Mouse (Mus musculus): Measurements from ENCODE around the gene Map2k6. TPM values are rescaled to one million over a fixed set of nuclear protein-coding genes. Genes with fewer than 3 reads are reported as not detected.

Map2k6 gene
- polyA plus RNA-seq, 1 experiment from 2014 or later, result 18.9 TPM

- H3K27ac ChIP-seq, result peak overlapping the region; percentile 84
- H3K36me3 ChIP-seq, result no peaks in the 10 kb centered on the region
- H3K9ac ChIP-seq, result peak overlapping the region; percentile 11; the same call in 1 of the 2 replicates
- no peaks in the 10 kb centered on the region for H3K27me3 ChIP-seq (replicated peaks)
- ATAC-seq, result peak; percentile 99
- peaks cover 3% of the 10 kb centered on the region; the same call in 1 of the 2 replicates for H3K4me1 ChIP-seq (replicated peaks)
- H3K9me3 ChIP-seq, result no peaks in the 10 kb centered on the region
- WGBS, result 5% methylated on average over 20 of the region's 20 CpGs
- peak overlapping the region; percentile 35 for H3K4me3 ChIP-seq (replicated peaks)
- H3K4me2 ChIP-seq (replicated peaks), result peak overlapping the region; percentile 69
Observed at GRCm38 (mm10) chr11:110379661-110380309, 19.1 kb upstream of the Map2k6 start.

- WGBS, result 12% methylated on average over 15 of the region's 15 CpGs
- H3K27me3 ChIP-seq (replicated peaks), result no peaks in the 10 kb centered on the region
- H3K4me2 ChIP-seq (replicated peaks), result peak overlapping the region; percentile 69
- no peak overlapping the region for H3K9ac ChIP-seq
- peak overlapping the region; percentile 35 for H3K4me3 ChIP-seq (replicated peaks)
- H3K4me1 ChIP-seq (replicated peaks), result peaks cover 3% of the 10 kb centered on the region; the same call in 1 of the 2 replicates
- no peak overlapping the region; the same call in 1 of the 2 replicates for H3K27ac ChIP-seq
- no peaks in the 10 kb centered on the region for H3K36me3 ChIP-seq
- no peaks in the 10 kb centered on the region for H3K9me3 ChIP-seq
- peak; percentile 59 for ATAC-seq
Observed at GRCm38 (mm10) chr11:110380310-110380668, 18.6 kb upstream of the Map2k6 start.

GRCm38 (mm10) chr11:110385487-110385886 is 13.4 kb upstream of the Map2k6 start:
- Histone ChIP-seq H3K4me3 (replicated peaks) (no peak overlapping the region), H3K27me3 (replicated peaks) (no peaks in the 10 kb centered on the region), H3K27ac (no peak overlapping the region), H3K36me3 (no peaks in the 10 kb centered on the region), H3K9me3 (no peaks in the 10 kb centered on the region), H3K4me1 (replicated peaks) (peaks cover under 1% of the 10 kb centered on the region; the same call in 1 of the 2 replicates), H3K9ac (no peak overlapping the region), H3K4me2 (replicated peaks) (no peak overlapping the region)
- 91% methylated on average over 2 of the region's 2 CpGs for WGBS
- ATAC-seq, result no peak

GRCm38 (mm10) chr11:110392763-110393162 is 6.2 kb upstream of the Map2k6 start:
- ATAC-seq, result no peak
- Histone ChIP-seq H3K4me1 (replicated peaks) (no peaks in the 10 kb centered on the region), H3K27me3 (replicated peaks) (no peaks in the 10 kb centered on the region), H3K9me3 (no peaks in the 10 kb centered on the region), H3K9ac (no peak overlapping the region), H3K27ac (no peak overlapping the region), H3K4me3 (replicated peaks) (no peak overlapping the region), H3K36me3 (no peaks in the 10 kb centered on the region), H3K4me2 (replicated peaks) (no peak overlapping the region)
- WGBS, result 74% methylated on average over 3 of the region's 3 CpGs

GRCm38 (mm10) chr11:110394788-110395452 is 4.0 kb upstream of the Map2k6 start:
- H3K4me3 ChIP-seq (replicated peaks), result no peak overlapping the region
- no peaks in the 10 kb centered on the region for H3K27me3 ChIP-seq (replicated peaks)
- no peaks in the 10 kb centered on the region for H3K9me3 ChIP-seq
- WGBS, result 74% methylated on average over 5 of the region's 5 CpGs
- no peak overlapping the region for H3K4me2 ChIP-seq (replicated peaks)
- ATAC-seq, result no peak
- no peaks in the 10 kb centered on the region for H3K4me1 ChIP-seq (replicated peaks)
- no peak overlapping the region for H3K9ac ChIP-seq
- no peaks in the 10 kb centered on the region for H3K36me3 ChIP-seq
- no peak overlapping the region for H3K27ac ChIP-seq

- Histone ChIP-seq H3K4me1 (replicated peaks) (no peaks in the 10 kb centered on the region), H3K9ac (no peak overlapping the region), H3K4me3 (replicated peaks) (no peak overlapping the region), H3K36me3 (no peaks in the 10 kb centered on the region), H3K27me3 (replicated peaks) (no peaks in the 10 kb centered on the region), H3K4me2 (replicated peaks) (peak overlapping the region; percentile 49), H3K9me3 (no peaks in the 10 kb centered on the region), H3K27ac (no peak overlapping the region)
- ATAC-seq, result no peak
- WGBS, result 31% methylated on average over 19 of the region's 19 CpGs
Observed at GRCm38 (mm10) chr11:110396085-110396484, 2.8 kb upstream of the Map2k6 start.

- ATAC-seq, result peak; percentile 29
- H3K4me2 ChIP-seq (replicated peaks), result peak overlapping the region; percentile 72
- peak overlapping the region; percentile 68; the same call in 1 of the 2 replicates for H3K27ac ChIP-seq
- no peaks in the 10 kb centered on the region for H3K27me3 ChIP-seq (replicated peaks)
- H3K4me1 ChIP-seq (replicated peaks), result peaks cover 3% of the 10 kb centered on the region; the same call in 1 of the 2 replicates
- no peaks in the 10 kb centered on the region for H3K9me3 ChIP-seq
- 5% methylated on average over 15 of the region's 15 CpGs for WGBS
- no peaks in the 10 kb centered on the region for H3K36me3 ChIP-seq
- peak overlapping the region; percentile 49 for H3K9ac ChIP-seq
- peak overlapping the region; percentile 60 for H3K4me3 ChIP-seq (replicated peaks)
Observed at GRCm38 (mm10) chr11:110399240-110400150, 573 bp downstream of the Map2k6 start.

- Histone ChIP-seq H3K27ac (no peak overlapping the region), H3K36me3 (no peaks in the 10 kb centered on the region), H3K4me1 (replicated peaks) (peaks cover 4% of the 10 kb centered on the region; the same call in 1 of the 2 replicates), H3K9ac (no peak overlapping the region), H3K9me3 (no peaks in the 10 kb centered on the region), H3K4me2 (replicated peaks) (peak overlapping the region; percentile 72), H3K4me3 (replicated peaks) (peak overlapping the region; percentile 60), H3K27me3 (replicated peaks) (no peaks in the 10 kb centered on the region)
- 31% methylated on average over 1 of the region's 1 CpGs for WGBS
- ATAC-seq, result no peak
Observed at GRCm38 (mm10) chr11:110400283-110400682, 1.4 kb downstream of the Map2k6 start.

GRCm38 (mm10) chr11:110402671-110403070 is 3.7 kb downstream of the Map2k6 start:
- Histone ChIP-seq H3K27ac (no peak overlapping the region), H3K27me3 (replicated peaks) (no peaks in the 10 kb centered on the region), H3K9ac (no peak overlapping the region), H3K4me2 (replicated peaks) (no peak overlapping the region), H3K9me3 (no peaks in the 10 kb centered on the region), H3K4me1 (replicated peaks) (peaks cover 10% of the 10 kb centered on the region; the same call in 1 of the 2 replicates), H3K36me3 (no peaks in the 10 kb centered on the region), H3K4me3 (replicated peaks) (no peak overlapping the region)
- ATAC-seq, result no peak
- WGBS, result 16% methylated on average over 3 of the region's 3 CpGs

GRCm38 (mm10) chr11:110403602-110404001 is 4.7 kb downstream of the Map2k6 start:
- Histone ChIP-seq H3K36me3 (no peaks in the 10 kb centered on the region), H3K9me3 (no peaks in the 10 kb centered on the region), H3K4me2 (replicated peaks) (no peak overlapping the region), H3K27me3 (replicated peaks) (no peaks in the 10 kb centered on the region), H3K9ac (no peak overlapping the region), H3K4me1 (replicated peaks) (peaks cover 13% of the 10 kb centered on the region; the same call in 1 of the 2 replicates), H3K4me3 (replicated peaks) (no peak overlapping the region), H3K27ac (no peak overlapping the region)
- ATAC-seq, result no peak
- WGBS, result 80% methylated on average over 2 of the region's 2 CpGs

- peaks cover 13% of the 10 kb centered on the region; the same call in 1 of the 2 replicates for H3K4me1 ChIP-seq (replicated peaks)
- peak overlapping the region; percentile 56 for H3K27ac ChIP-seq
- H3K9ac ChIP-seq, result no peak overlapping the region
- H3K36me3 ChIP-seq, result no peaks in the 10 kb centered on the region
- no peaks in the 10 kb centered on the region for H3K27me3 ChIP-seq (replicated peaks)
- H3K4me3 ChIP-seq (replicated peaks), result 0 out of 2 replicates have a peak overlapping the region, but pooled peaks have one; percentile 9
- H3K4me2 ChIP-seq (replicated peaks), result peak overlapping the region; percentile 37
- no peaks in the 10 kb centered on the region for H3K9me3 ChIP-seq
- 29% methylated on average over 9 of the region's 9 CpGs for WGBS
- peak; percentile 51; the same call in 1 of the 2 replicates for ATAC-seq
Observed at GRCm38 (mm10) chr11:110405607-110406006, 6.7 kb downstream of the Map2k6 start.

- no peak for ATAC-seq
- H3K9ac ChIP-seq, result no peak overlapping the region
- WGBS, result 86% methylated on average over 12 of the region's 12 CpGs
- no peaks in the 10 kb centered on the region for H3K9me3 ChIP-seq
- no peak overlapping the region for H3K4me2 ChIP-seq (replicated peaks)
- no peaks in the 10 kb centered on the region for H3K27me3 ChIP-seq (replicated peaks)
- H3K4me1 ChIP-seq (replicated peaks), result peaks cover 10% of the 10 kb centered on the region; the same call in 1 of the 2 replicates
- H3K27ac ChIP-seq, result no peak overlapping the region
- no peaks in the 10 kb centered on the region for H3K36me3 ChIP-seq
- no peak overlapping the region for H3K4me3 ChIP-seq (replicated peaks)
Observed at GRCm38 (mm10) chr11:110409131-110409530, 10.2 kb downstream of the Map2k6 start.

Measured in intestine, embryonic 15.5 days (tissue).